Mouse (Mus musculus) cerebellum, adult 2 months (tissue): ENCODE results near the gene Akr1c6.

Source experiments
- CTCF ChIP-seq: fragments of 200-500 bp; IDR thresholded peaks from 2 replicates; pipeline ENCODE4 v1.5.1; 2011; ENCODE audit warnings: low read depth, mild to moderate bottlenecking, control low read depth, low read length, moderate library complexity, borderline replicate concordance; ENCODE audit not compliant: insufficient read depth
- POLR2A ChIP-seq: fragments of 200-500 bp; IDR thresholded peaks from 2 replicates; pipeline ENCODE4 v1.6.1; 2011; ENCODE audit warnings: low read length, control low read depth, borderline replicate concordance; ENCODE audit not compliant: insufficient read depth

DNA sequence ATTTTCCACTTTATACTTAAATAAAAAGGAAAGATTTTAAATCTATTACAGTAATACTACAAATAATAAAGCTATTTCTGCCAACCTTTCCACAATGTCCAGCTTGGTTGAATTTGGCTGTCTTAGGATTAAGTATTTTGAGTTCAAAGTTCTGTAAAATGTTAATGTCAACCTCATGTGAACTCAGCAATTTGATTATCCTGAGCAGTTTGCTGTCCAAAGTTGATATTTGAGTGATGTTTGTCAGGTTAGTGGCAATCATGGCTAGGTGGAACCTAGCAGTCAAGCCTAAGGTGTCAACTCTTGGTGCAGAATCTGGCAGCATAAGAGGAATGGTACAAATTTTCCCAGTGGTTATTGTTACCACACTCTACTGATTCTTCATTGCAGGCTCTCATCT is 29.4 kb upstream of the Akr1c6 start:
- TF ChIP-seq POLR2A (no peak), CTCF (no peak)
